Mouse (Mus musculus) neural tube, postnatal 0 days (tissue): Measurements from ENCODE around the gene Pfkfb4. TPM values are rescaled to one million over a fixed set of nuclear protein-coding genes. Genes with fewer than 3 reads are reported as not detected.

Source experiments
- microRNA counts: library from miRNA; unstranded; fragments of <30 nt; microRNA quantifications from one replicate; lab custom pipeline; 2015
- microRNA-seq: library from miRNA; unstranded; fragments of <30 nt; microRNA quantifications from one replicate; pipeline ENCODE4, GENCODE M21; 2016
- polyA plus RNA-seq: library from polyadenylated mRNA; unstranded; fragments of >200 nt; fragmentation: Nextera tagmentation; extraction: Ambion mirVana; gene quantifications from 2 replicates; pipeline ENCODE4 v1.2.1, GENCODE M21; 2015

The Pfkfb4 gene
- polyA plus RNA-seq = 16.8 and 21.5 TPM in 2 replicates

DNA sequence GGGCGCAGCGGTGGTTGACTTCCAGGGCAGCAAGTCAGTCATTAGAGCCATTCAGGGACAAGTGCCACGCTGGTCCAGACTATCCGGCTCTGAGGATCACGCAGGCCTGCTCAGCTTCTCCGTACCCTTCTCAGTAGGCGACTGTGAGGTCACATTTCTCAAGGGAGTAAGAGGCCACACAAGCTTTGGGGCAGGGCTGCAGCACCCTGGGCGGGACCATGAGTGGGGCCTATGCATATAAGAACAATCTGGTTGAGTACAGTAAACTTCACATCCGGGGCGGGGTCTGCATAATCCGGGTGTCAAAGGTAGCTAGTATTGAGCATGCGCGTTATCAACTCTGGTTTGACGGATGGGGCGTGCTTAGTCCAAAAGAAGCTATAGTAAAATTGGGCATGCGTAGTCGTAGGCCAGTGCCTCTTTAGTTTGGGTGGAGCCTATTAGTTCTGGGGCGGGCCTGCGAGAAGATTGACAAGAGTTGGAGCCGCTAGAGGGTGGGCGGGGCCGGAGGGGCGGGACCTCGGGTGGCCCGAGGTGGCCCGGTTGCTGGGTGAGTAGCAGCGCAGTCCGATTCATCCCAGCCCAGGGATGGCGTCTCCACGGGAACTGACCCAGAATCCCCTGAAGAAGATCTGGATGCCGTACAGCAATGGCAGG, at the start of gene Pfkfb4:
TSS of gene Pfkfb4 (plus strand) at position 351 of the 657 bp plus-strand sequence.

DNA sequence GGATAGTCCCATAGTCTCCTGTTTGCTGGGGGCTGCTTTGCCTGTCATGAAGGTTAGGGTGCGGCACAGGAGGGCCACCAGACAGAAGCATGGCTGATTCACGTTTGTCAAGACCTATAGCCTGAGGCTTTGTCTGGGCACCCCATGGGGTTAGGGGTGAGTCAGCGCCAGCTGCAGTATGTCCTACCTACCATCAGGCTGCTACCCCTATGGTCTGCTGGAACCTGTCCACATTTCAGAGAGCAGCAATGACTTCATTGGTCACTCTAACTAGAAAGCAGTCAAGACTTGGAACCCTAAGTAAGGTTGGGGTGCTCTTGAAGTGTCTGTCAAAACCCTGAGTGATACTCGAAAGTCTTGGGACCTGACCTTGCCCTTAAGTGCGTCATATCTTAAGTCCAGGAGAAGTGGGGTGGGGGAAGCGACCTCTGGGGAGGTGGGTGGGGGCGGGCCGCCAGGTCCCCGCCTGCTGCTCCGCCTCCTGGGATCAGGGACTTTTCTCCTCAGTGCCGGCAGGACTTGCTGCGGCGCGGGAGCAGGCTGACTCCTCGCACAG, 38.4 kb upstream of the Pfkfb4 start, which contains the start of gene Col7a1:
TSS of gene Col7a1 (plus strand) at position 506 of the 556 bp plus-strand sequence.

DNA sequence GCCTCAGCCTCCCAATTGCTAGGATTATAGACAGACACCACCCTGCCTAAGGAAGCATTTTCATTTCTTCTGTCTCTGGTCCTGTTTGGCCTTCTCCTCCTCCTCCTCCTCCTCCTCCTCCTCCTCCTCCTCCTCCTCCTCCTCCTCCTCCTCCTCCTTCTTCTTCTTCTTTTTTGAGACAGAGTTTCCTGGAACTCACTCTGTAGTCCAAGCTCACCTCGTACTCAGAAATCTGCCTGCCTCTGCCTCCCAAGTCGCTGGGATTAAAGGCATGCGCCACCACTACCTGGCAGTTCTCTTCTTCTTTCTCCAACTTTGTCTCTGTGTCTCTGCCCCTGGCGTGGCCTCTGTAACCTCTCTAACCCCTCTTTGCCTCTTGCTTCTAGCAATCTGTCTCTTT, 5.9 kb upstream of the Pfkfb4 start, which contains the start of gene Ucn2:
TSS of gene Ucn2 (plus strand) at position 301 of the 400 bp plus-strand sequence.

DNA sequence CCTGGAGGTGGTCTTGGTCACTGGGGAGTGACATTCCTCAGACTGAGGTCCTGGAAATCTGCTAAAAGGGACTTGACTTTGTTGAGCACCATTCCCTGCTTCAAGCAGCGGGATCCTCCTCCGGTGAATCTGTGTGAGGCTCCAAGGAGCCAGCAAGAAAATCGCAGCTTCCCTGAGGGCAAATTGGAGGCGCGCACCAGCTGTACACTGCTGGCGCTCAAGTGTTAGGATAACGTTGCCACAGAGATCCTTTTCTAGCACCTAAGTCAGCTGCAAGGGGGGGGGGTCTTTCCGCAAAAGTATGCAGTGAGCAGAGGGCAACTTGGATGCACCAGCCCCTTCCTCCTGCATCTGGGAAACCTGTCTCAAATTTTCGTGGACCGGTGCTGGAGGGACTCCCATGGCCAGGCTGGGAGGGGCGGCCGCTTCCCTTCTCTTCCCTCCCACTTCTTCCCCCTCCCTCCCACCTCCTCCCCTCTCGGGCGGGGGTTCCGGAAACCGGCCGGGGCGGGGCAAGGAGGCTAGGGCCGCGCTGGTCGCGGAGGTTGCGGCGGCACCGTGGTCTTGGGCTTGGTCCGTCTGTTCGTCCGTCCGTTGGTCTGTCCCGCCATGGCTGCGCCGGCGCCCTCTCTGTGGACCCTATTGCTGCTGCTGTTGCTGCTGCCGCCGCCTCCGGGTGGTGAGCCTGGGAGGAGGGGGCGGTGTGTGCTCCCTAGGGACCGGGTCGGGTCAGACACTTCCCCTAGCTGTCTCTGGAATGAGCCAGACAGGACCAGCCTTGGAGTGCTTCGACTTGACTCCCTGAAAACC, 46.7 kb downstream of the Pfkfb4 start, which contains the start of gene Shisa5:
TSS of gene Shisa5 (plus strand) at position 480 of the 810 bp plus-strand sequence.

DNA sequence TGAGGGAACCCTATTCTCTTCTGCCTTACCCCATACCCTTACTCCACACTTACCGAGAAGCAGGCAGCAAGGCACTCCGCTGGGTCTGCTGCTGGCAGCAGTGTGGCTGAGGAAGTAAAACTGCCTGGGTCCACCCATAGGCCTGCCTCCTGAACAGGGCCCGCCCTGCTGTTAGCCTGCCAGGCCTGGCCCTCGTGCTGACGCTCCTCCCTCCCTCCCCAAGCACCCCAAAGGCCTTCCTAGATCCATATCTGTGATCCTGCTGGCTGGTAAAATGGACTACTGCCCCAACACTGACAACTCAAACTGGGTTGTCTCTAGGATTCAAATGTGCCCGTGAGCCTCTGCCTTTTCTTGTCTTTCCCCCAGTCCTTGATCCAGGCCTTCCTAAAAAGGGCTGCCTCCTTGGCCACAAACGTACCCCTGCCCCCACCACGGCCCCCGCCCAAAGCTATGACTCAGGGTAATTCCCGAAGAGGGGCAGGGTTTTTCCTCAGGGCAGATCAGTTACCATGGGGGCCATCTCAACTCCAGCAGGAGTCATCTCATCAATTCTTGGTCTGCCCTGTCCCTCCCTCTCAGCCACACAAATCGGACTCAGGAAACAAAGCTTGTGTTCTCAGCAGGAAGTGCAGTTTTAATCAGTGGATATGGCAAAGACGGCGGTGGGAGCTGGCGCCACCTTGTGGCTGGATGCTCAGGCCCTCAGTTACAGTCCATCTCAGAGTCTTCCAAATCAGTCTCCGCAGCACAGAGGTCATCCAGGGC, 67.7 kb downstream of the Pfkfb4 start, which contains the start of gene Trex1:
TSS of gene Trex1 (minus strand) at position 599 of the 768 bp plus-strand sequence.

DNA sequence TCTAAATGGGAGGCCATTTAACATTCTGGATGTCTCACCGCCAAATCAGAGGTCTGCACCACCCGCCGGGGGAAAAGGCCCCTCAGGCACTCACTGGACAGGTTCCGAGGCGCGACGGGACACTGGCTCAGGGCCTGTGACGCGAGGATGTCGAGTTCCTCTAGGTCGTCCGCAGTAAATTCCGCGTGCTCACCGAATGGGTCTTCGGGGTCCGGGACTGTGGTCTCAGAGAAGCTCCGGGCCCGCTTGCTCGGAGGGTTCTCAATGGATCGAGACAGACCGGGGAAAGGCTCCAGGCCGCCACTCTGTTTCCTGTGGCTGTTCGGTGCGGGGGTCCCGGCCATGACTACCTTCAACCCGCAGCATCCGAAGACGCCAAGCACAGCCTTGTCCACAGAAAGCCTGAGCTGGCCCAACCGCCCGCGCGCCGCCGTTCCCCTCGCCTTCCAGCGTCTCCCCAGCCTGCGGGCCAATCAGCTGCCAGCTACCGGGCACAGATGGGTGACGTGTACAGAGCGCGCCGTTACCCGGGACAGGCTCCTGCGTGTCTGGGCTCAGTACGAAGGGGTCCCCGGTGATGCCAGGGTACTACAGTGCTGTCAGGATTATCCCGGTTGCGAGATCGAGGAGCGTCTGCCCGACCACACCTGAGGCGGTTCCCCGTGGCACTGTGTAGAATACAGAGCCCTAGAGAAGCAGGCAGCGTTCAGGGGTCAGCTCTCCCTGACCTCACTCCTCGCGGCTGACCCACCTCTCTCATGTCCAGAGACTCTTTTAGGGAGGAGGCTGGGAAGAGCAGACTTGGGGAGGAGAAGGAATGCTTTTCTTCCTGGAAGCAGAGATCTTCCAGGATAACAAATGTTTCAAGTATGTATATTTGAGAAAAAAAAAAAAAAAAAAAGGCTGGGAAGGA, 82.3 kb downstream of the Pfkfb4 start, which contains the start of gene Atrip:
TSS of gene Atrip (minus strand) at position 464 of the 913 bp plus-strand sequence.

MicroRNA genes within 50 kb of the gene (microRNA counts, 519-probe panel; counts per million panel counts)
- 40.5 counts per million for microRNA mmu-miR-711 (lab: Ali Mortazavi, UCI)

Small RNAs within 50 kb of the gene (microRNA-seq; reads per million reads assigned to microRNA genes)
- not detected for gene Mir711

Other genes starting within 250 kb of the Pfkfb4 start
- 153 and 186 TPM in 2 replicates for gene Ip6k2, start 208.0 kb upstream of the Pfkfb4 start, polyA plus RNA-seq
- gene Nckipsd, start 183.4 kb upstream of the Pfkfb4 start, polyA plus RNA-seq = 29.3 and 29.7 TPM in 2 replicates
- gene Celsr3, start 165.5 kb upstream of the Pfkfb4 start, polyA plus RNA-seq = 5.2 and 8.2 TPM in 2 replicates
- gene Slc26a6, start 138.5 kb upstream of the Pfkfb4 start, polyA plus RNA-seq = 25.2 and 32.2 TPM in 2 replicates
- not detected in 2 replicates for gene Tmem89, start 77.2 kb upstream of the Pfkfb4 start, polyA plus RNA-seq
- 610 and 634 TPM in 2 replicates for gene Uqcrc1, start 55.1 kb upstream of the Pfkfb4 start, polyA plus RNA-seq
- gene Col7a1, start 38.2 kb upstream of the Pfkfb4 start, polyA plus RNA-seq = 1.9 and 2.4 TPM in 2 replicates
- 0.13 TPM in 1 of 2 replicates, not detected in the other for gene Ucn2, start 5.8 kb upstream of the Pfkfb4 start, polyA plus RNA-seq
- 84.2 and 85.5 TPM in 2 replicates for gene Shisa5, start 46.8 kb downstream of the Pfkfb4 start, polyA plus RNA-seq
- gene Trex1, start 68.0 kb downstream of the Pfkfb4 start, polyA plus RNA-seq = 15.9 and 21.4 TPM in 2 replicates
- gene Atrip, start 82.3 kb downstream of the Pfkfb4 start, polyA plus RNA-seq = 26.0 and 28.4 TPM in 2 replicates
- 7.3 and 8.0 TPM in 2 replicates for gene Ccdc51, start 90.7 kb downstream of the Pfkfb4 start, polyA plus RNA-seq
- 806 and 829 TPM in 2 replicates for gene Tma7, start 90.8 kb downstream of the Pfkfb4 start, polyA plus RNA-seq
- gene Plxnb1, start 103.6 kb downstream of the Pfkfb4 start, polyA plus RNA-seq = 8.7 and 11.0 TPM in 2 replicates
- gene Fbxw21, start 170.3 kb downstream of the Pfkfb4 start, polyA plus RNA-seq = not detected in 2 replicates
- not detected in 2 replicates for gene Fbxw13, start 204.2 kb downstream of the Pfkfb4 start, polyA plus RNA-seq
- gene Fbxw20, start 243.0 kb downstream of the Pfkfb4 start, polyA plus RNA-seq = 0.14 TPM in 1 of 2 replicates, not detected in the other